Mouse (Mus musculus) CH12.LX (cell line): ENCODE data around the gene Myzap. TPM values are rescaled to one million over a fixed set of nuclear protein-coding genes. Genes with fewer than 3 reads are reported as not detected.
A peak's percentile ranks its signal among the peaks of the same experiment; 100 is the strongest.

Experiments used
- DNase-seq: peaks from one replicate; pipeline ENCODE4 v3.0.0-alpha.2; 2013; ENCODE audit errors: extremely low read depth
- H3K27ac ChIP-seq: 2 replicates; pipeline ENCODE4 v1.5.1; 2012; ENCODE audit warnings: low read depth, mild to moderate bottlenecking, control low read depth, moderate library complexity; ENCODE audit not compliant: insufficient read depth
- H3K27me3 ChIP-seq: replicated peaks from 2 replicates; pipeline ENCODE3; 2012; ENCODE audit warnings: inconsistent platforms
- H3K36me3 ChIP-seq, 2 experiments: replicated peaks in 1 of 2; 2 replicates each; pipeline versions ENCODE3 to v1.6.1; 2012; ENCODE audit warnings: inconsistent platforms in 1 of 2, low read length in 1 of 2, mild to moderate bottlenecking in 1 of 2, mixed read lengths in 1 of 2, moderate library complexity in 1 of 2; ENCODE audit not compliant: control insufficient read depth in 1 of 2, insufficient read depth in 1 of 2
- H3K4me1 ChIP-seq, 2 experiments: 2 replicates each; pipeline ENCODE4 v1.6.1; 2012; ENCODE audit warnings: inconsistent platforms in 1 of 2, moderate library complexity in 1 of 2; ENCODE audit not compliant: insufficient read depth in 2 of 2, control insufficient read depth in 1 of 2
- H3K4me2 ChIP-seq: 2 replicates; pipeline ENCODE4 v1.6.1; 2012; ENCODE audit warnings: low read depth, mild to moderate bottlenecking, control low read depth; ENCODE audit not compliant: poor library complexity, insufficient read depth, severe bottlenecking
- H3K4me3 ChIP-seq, 3 experiments: fragments of 150-350 bp in 1 of 3; sonication (generic) in 1 of 3; replicated peaks in 1 of 3; 2 replicates each; pipeline versions ENCODE3 to v1.5.1; 2011 to 2012; ENCODE audit warnings: low read depth in 2 of 3, low read length in 2 of 3, mild to moderate bottlenecking in 2 of 3, moderate library complexity in 2 of 3, control low read depth in 1 of 3, improper control_type of control experiment in 1 of 3, inconsistent platforms in 1 of 3, mixed read lengths in 1 of 3; ENCODE audit not compliant: poor library complexity in 1 of 3
- H3K79me2 ChIP-seq: replicated peaks from 2 replicates; pipeline ENCODE4 v1.6.1; 2012; ENCODE audit warnings: mild to moderate bottlenecking, moderate library complexity; ENCODE audit not compliant: control insufficient read depth, poor library complexity, insufficient read depth, severe bottlenecking; ENCODE audit errors: extremely low read depth
- H3K9ac ChIP-seq: 2 replicates; pipeline ENCODE4 v1.6.1; 2012; ENCODE audit warnings: low read depth, mild to moderate bottlenecking, control low read depth, moderate library complexity; ENCODE audit not compliant: insufficient read depth
- H3K9me3 ChIP-seq: replicated peaks from 2 replicates; pipeline ENCODE3; 2012; ENCODE audit warnings: low read length, inconsistent platforms, mixed read lengths
- CHD2 ChIP-seq: IDR thresholded peaks from 2 replicates; pipeline ENCODE4 v1.6.1; 2011; ENCODE audit warnings: low read length, improper control_type of control experiment
- CTCF ChIP-seq, 2 experiments: IDR thresholded peaks in 1 of 2; conservative IDR thresholded peaks in 1 of 2; 2 replicates each; pipeline ENCODE4 v1.5.1; 2011 to 2012; ENCODE audit warnings: low read depth in 2 of 2, low read length in 2 of 2, improper control_type of control experiment in 1 of 2, inconsistent platforms in 1 of 2, mild to moderate bottlenecking in 1 of 2, moderate library complexity in 1 of 2
- ELF1 ChIP-seq: IDR thresholded peaks from 2 replicates; pipeline ENCODE4 v1.6.1; 2014; ENCODE audit warnings: low read depth, mild to moderate bottlenecking, inconsistent platforms, low read length, improper control_type of control experiment
- EP300 ChIP-seq: IDR thresholded peaks from 2 replicates; pipeline ENCODE4 v1.6.1; 2011; ENCODE audit warnings: low read length, improper control_type of control experiment
- ETS1 ChIP-seq: conservative IDR thresholded peaks from 2 replicates; pipeline ENCODE4 v1.6.1; 2012; ENCODE audit warnings: low read depth, mild to moderate bottlenecking, inconsistent platforms, low read length, improper control_type of control experiment, moderate library complexity
- GABPA ChIP-seq: IDR thresholded peaks from 2 replicates; pipeline ENCODE4 v1.6.1; 2012; ENCODE audit warnings: low read depth, low read length, improper control_type of control experiment, inconsistent platforms; ENCODE audit not compliant: insufficient replicate concordance
- JUN ChIP-seq: IDR thresholded peaks from 2 replicates; pipeline ENCODE4 v1.6.1; 2011; ENCODE audit warnings: low read depth, mild to moderate bottlenecking, low read length, improper control_type of control experiment, moderate library complexity; ENCODE audit not compliant: insufficient read depth
- JUND ChIP-seq: conservative IDR thresholded peaks from 2 replicates; pipeline ENCODE4 v1.6.1; 2011; ENCODE audit warnings: low read depth, low read length, improper control_type of control experiment
- KAT2A ChIP-seq: IDR thresholded peaks from 2 replicates; pipeline ENCODE4 v1.6.1; 2012; ENCODE audit warnings: low read length, improper control_type of control experiment, inconsistent platforms; ENCODE audit not compliant: insufficient replicate concordance
- MAX ChIP-seq: IDR thresholded peaks from 2 replicates; pipeline ENCODE4 v1.6.1; 2011; ENCODE audit warnings: low read length, improper control_type of control experiment
- MAZ ChIP-seq: IDR thresholded peaks from 2 replicates; pipeline ENCODE4 v1.6.1; 2012; ENCODE audit warnings: low read depth, mild to moderate bottlenecking, inconsistent platforms, low read length, improper control_type of control experiment, moderate library complexity
- MEF2A ChIP-seq: IDR thresholded peaks from 2 replicates; pipeline ENCODE4 v1.6.1; 2014; ENCODE audit warnings: low read depth, mild to moderate bottlenecking, inconsistent platforms, low read length, improper control_type of control experiment, borderline replicate concordance
- PAX5 ChIP-seq: IDR thresholded peaks from 2 replicates; pipeline ENCODE4 v1.6.1; 2012; ENCODE audit warnings: low read length, inconsistent platforms, mixed read lengths
- POLR2A ChIP-seq: IDR thresholded peaks from 2 replicates; pipeline ENCODE4 v1.6.1; 2011; ENCODE audit warnings: low read depth, mild to moderate bottlenecking, improper control_type of control experiment, low read length
- POLR2AphosphoS2 ChIP-seq: IDR thresholded peaks from 2 replicates; pipeline ENCODE4 v1.6.1; 2011; ENCODE audit warnings: low read depth, low read length, improper control_type of control experiment
- RAD21 ChIP-seq: IDR thresholded peaks from 2 replicates; pipeline ENCODE4 v1.6.1; 2011; ENCODE audit warnings: low read depth, mild to moderate bottlenecking, low read length, improper control_type of control experiment, moderate library complexity
- RCOR1 ChIP-seq: conservative IDR thresholded peaks from 2 replicates; pipeline ENCODE4 v1.6.1; 2012; ENCODE audit warnings: low read depth, mild to moderate bottlenecking, inconsistent platforms, low read length, improper control_type of control experiment
- SMC3 ChIP-seq: IDR thresholded peaks from 2 replicates; pipeline ENCODE4 v1.6.1; 2011; ENCODE audit warnings: low read depth, low read length, improper control_type of control experiment
- TCF12 ChIP-seq: IDR thresholded peaks from 2 replicates; pipeline ENCODE4 v1.6.1; 2014; ENCODE audit warnings: low read depth, mild to moderate bottlenecking, inconsistent platforms, low read length, improper control_type of control experiment
- USF1 ChIP-seq: IDR thresholded peaks from 2 replicates; pipeline ENCODE4 v1.6.1; 2014; ENCODE audit warnings: low read depth, mild to moderate bottlenecking, inconsistent platforms, low read length, improper control_type of control experiment
- ZC3H11A ChIP-seq: IDR thresholded peaks from 2 replicates; pipeline ENCODE4 v1.6.1; 2012; ENCODE audit warnings: low read depth, mild to moderate bottlenecking, inconsistent platforms, low read length, improper control_type of control experiment
- ZKSCAN1 ChIP-seq: IDR thresholded peaks from 2 replicates; pipeline ENCODE4 v1.6.1; 2012; ENCODE audit warnings: low read depth, inconsistent platforms, low read length, improper control_type of control experiment, borderline replicate concordance
- ZMIZ1 ChIP-seq: IDR thresholded peaks from 2 replicates; pipeline ENCODE4 v1.6.1; 2012; ENCODE audit warnings: low read depth, mild to moderate bottlenecking, inconsistent platforms, low read length, improper control_type of control experiment
- dilution Hi-C: fragments of 300-500 bp; cut with MboI; formaldehyde crosslinking; loops from 2 replicates; pipeline ENCODE4 v1.14.3; 2020; ENCODE audit warnings: low sequenced_read_pairs; ENCODE audit not compliant: extremely low pct_unique_long_range_greater_than_20kb, extremely low pct_ligation_motif_present
- in situ Hi-C: fragments of 300-500 bp; cut with MboI; formaldehyde crosslinking; loops from 3 replicates; pipeline ENCODE4 v1.14.3; 2019; ENCODE audit warnings: low sequenced_read_pairs, low pct_ligation_motif_present, low pct_unique_long_range_greater_than_20kb, mixed read lengths
- polyA plus RNA-seq: library from polyadenylated mRNA; unstranded; fragments of >175 nt; gene quantifications from 2 replicates; pipeline ENCODE4 v1.2.1, GENCODE M21; 2012; ENCODE audit warnings: low read depth; ENCODE audit not compliant: insufficient read length
- total RNA-seq, 2 experiments: library from RNA; depleted of rRNA; stranded (reverse); fragments of 300-350 nt in 1 of 2; fragments of >200 nt in 1 of 2; gene quantifications; 2 replicates each; pipeline ENCODE4 v1.2.3; 2012 to 2014

Myzap gene
- total and polyA plus RNA-seq, 3 experiments: 2.9 to 7.5 (median 6.2) TPM

GRCm38 (mm10) chr9:71623871-71624569, 31.9 kb upstream of the Myzap start:
- peak; percentile 34 for TF ChIP-seq SMC3
- TF ChIP-seq CTCF (conservative IDR thresholded peaks at IDR 0.05 in 1 of 2, IDR thresholded peaks at IDR 0.05 in 1 of 2; ENCODE audit: low read depth in 2 of 2, low read length in 2 of 2): peak; percentile 84 to 93
- no peak for TF ChIP-seq JUND
- TF ChIP-seq RAD21: peak; percentile 60
- Histone ChIP-seq H3K4me2 (no peak overlapping the region), H3K9ac (no peak overlapping the region), H3K27ac (no peak overlapping the region), H3K9me3 (no peaks in the 10 kb centered on the region), H3K79me2 (no peaks in the 10 kb centered on the region), H3K36me3 (no peaks in the 10 kb centered on the region), H3K27me3 (peaks cover 6% of the 10 kb centered on the region), H3K4me3 (no peak overlapping the region), H3K4me1 (peaks cover 2 to 8% of the 10 kb centered on the region in 2 experiments; a peak in 1 of 4 replicates)
- peak; percentile 70 for DNase-seq
- dilution Hi-C loops: no loop called here
- in situ Hi-C loops: loop anchor here (25.0 kb wide), 1 partner anchor 412 kb away; the partner anchor contains the start of gene Aldh1a2

- no peak for TF ChIP-seq USF1
- no peak for TF ChIP-seq ZKSCAN1
- no peak for TF ChIP-seq JUN
- no peak for TF ChIP-seq ELF1
- no peak for TF ChIP-seq RCOR1
- no peak for TF ChIP-seq CTCF (conservative IDR thresholded peaks at IDR 0.05 in 1 of 2, IDR thresholded peaks at IDR 0.05 in 1 of 2; ENCODE audit: low read depth in 2 of 2, low read length in 2 of 2)
- TF ChIP-seq MAX: no peak
- no peak for TF ChIP-seq EP300
- TF ChIP-seq TCF12: no peak
- no peak for TF ChIP-seq PAX5
- TF ChIP-seq ZC3H11A: no peak
- TF ChIP-seq MAZ: no peak
- no peak for TF ChIP-seq KAT2A
- no peak for TF ChIP-seq POLR2A
- TF ChIP-seq GABPA: no peak
- no peak for TF ChIP-seq MEF2A
- no peak for TF ChIP-seq POLR2AphosphoS2
- no peak for TF ChIP-seq ETS1
- TF ChIP-seq ZMIZ1: no peak
- no peak for TF ChIP-seq CHD2
- dilution Hi-C loops: no loop called here
- H3K9ac ChIP-seq: no peak overlapping the region
- H3K36me3 ChIP-seq: no peaks in the 10 kb centered on the region
- H3K4me3 ChIP-seq: no peak overlapping the region
- in situ Hi-C loops: loop anchor here (25.0 kb wide), 1 partner anchor 410 kb away; the partner anchor contains the start of gene Aldh1a2
- no peak overlapping the region for H3K27ac ChIP-seq
- peaks cover 6% of the 10 kb centered on the region for H3K27me3 ChIP-seq
- DNase-seq: no peak
- H3K79me2 ChIP-seq: no peaks in the 10 kb centered on the region
- H3K9me3 ChIP-seq: no peaks in the 10 kb centered on the region
- H3K4me2 ChIP-seq: no peak overlapping the region
- H3K4me1 ChIP-seq: peaks cover 2 to 8% of the 10 kb centered on the region in 2 experiments; a peak in 1 of 4 replicates
Observed at GRCm38 (mm10) chr9:71622593-71622992, 30.4 kb upstream of the Myzap start.
